Mouse (Mus musculus): ENCODE measurements around the gene Hmgb1. TPM values are rescaled to one million over a fixed set of nuclear protein-coding genes. Genes with fewer than 3 reads are reported as not detected.
A peak's percentile ranks its signal among the peaks of the same experiment; 100 is the strongest.

The Hmgb1 gene
- polyA plus RNA-seq, 1 experiment from 2014 or later, result 2,416 TPM

- Histone ChIP-seq H3K4me2 (ENCODE audit: low read depth, severe bottlenecking) (no peak overlapping the region), H3K36me3 (ENCODE audit: control insufficient read depth, insufficient read depth, low read length) (no peaks in the 10 kb centered on the region), H3K9ac (ENCODE audit: low read length) (peak overlapping the region; percentile 43; the same call in 1 of the 2 replicates), H3K9me3 (ENCODE audit: control insufficient read depth, low read length) (no peaks in the 10 kb centered on the region), H3K27ac (replicated peaks; ENCODE audit: low read depth, low read length) (peak overlapping the region; percentile 23), H3K27me3 (ENCODE audit: control insufficient read depth, insufficient read depth, low read length) (no peaks in the 10 kb centered on the region), H3K4me3 (ENCODE audit: low read depth, low read length) (no peak overlapping the region), H3K4me1 (ENCODE audit: control insufficient read depth, insufficient read depth, low read length) (peaks cover 23% of the 10 kb centered on the region)
- 39% methylated on average over 20 of the region's 20 CpGs for WGBS
- no peak for ATAC-seq (ENCODE audit: insufficient number of reproducible peaks, low FRiP score, low TSS enrichment, low read depth)
- DNase-seq (ENCODE audit: low spot score), result no peak
These were observed 182.1 kb downstream of the Hmgb1 start for GRCm38 (mm10) chr5:149002034-149002802.

- Histone ChIP-seq H3K4me2 (ENCODE audit: low read depth, severe bottlenecking) (no peak overlapping the region), H3K9me3 (ENCODE audit: control insufficient read depth, low read length) (no peaks in the 10 kb centered on the region), H3K27me3 (ENCODE audit: control insufficient read depth, insufficient read depth, low read length) (no peaks in the 10 kb centered on the region), H3K4me1 (ENCODE audit: control insufficient read depth, insufficient read depth, low read length) (peaks cover 22% of the 10 kb centered on the region), H3K36me3 (ENCODE audit: control insufficient read depth, insufficient read depth, low read length) (no peaks in the 10 kb centered on the region), H3K4me3 (ENCODE audit: low read depth, low read length) (no peak overlapping the region), H3K27ac (replicated peaks; ENCODE audit: low read depth, low read length) (no peak overlapping the region), H3K9ac (ENCODE audit: low read length) (no peak overlapping the region)
- ATAC-seq (ENCODE audit: insufficient number of reproducible peaks, low FRiP score, low TSS enrichment, low read depth) (no peak), DNase-seq (ENCODE audit: low spot score) (no peak)
- WGBS, result 88% methylated on average over 7 of the region's 7 CpGs
These were observed 184.5 kb downstream of the Hmgb1 start for GRCm38 (mm10) chr5:148999802-149000201.

GRCm38 (mm10) chr5:148998512-148998911, 185.8 kb downstream of the Hmgb1 start:
- no peak overlapping the region for H3K4me3 ChIP-seq (ENCODE audit: low read depth, low read length)
- H3K4me2 ChIP-seq (ENCODE audit: low read depth, severe bottlenecking), result no peak overlapping the region
- H3K27me3 ChIP-seq (ENCODE audit: control insufficient read depth, insufficient read depth, low read length), result no peaks in the 10 kb centered on the region
- H3K4me1 ChIP-seq (ENCODE audit: control insufficient read depth, insufficient read depth, low read length), result peaks cover 22% of the 10 kb centered on the region
- no peak overlapping the region for H3K9ac ChIP-seq (ENCODE audit: low read length)
- no peaks in the 10 kb centered on the region for H3K36me3 ChIP-seq (ENCODE audit: control insufficient read depth, insufficient read depth, low read length)
- ATAC-seq (ENCODE audit: insufficient number of reproducible peaks, low FRiP score, low TSS enrichment, low read depth), result no peak
- no peak overlapping the region for H3K27ac ChIP-seq (replicated peaks; ENCODE audit: low read depth, low read length)
- H3K9me3 ChIP-seq (ENCODE audit: control insufficient read depth, low read length), result no peaks in the 10 kb centered on the region; the same call in 1 of the 2 replicates
- 85% methylated on average over 14 of the region's 14 CpGs for WGBS
- no peak for DNase-seq (ENCODE audit: low spot score)

- no peak overlapping the region for H3K9ac ChIP-seq (ENCODE audit: low read length)
- ATAC-seq (ENCODE audit: insufficient number of reproducible peaks, low FRiP score, low TSS enrichment, low read depth), result no peak
These were observed 187.6 kb downstream of the Hmgb1 start for GRCm38 (mm10) chr5:148996709-148997037.

More at GRCm38 (mm10) chr5:148996709-148997037, 187.6 kb downstream of the Hmgb1 start:
- no peak overlapping the region for H3K4me2 ChIP-seq (ENCODE audit: low read depth, severe bottlenecking)
- H3K4me1 ChIP-seq (ENCODE audit: control insufficient read depth, insufficient read depth, low read length), result peaks cover 8% of the 10 kb centered on the region; the same call in 1 of the 2 replicates
- DNase-seq (ENCODE audit: low spot score), result no peak
- H3K9me3 ChIP-seq (ENCODE audit: control insufficient read depth, low read length), result no peaks in the 10 kb centered on the region; the same call in 1 of the 2 replicates
- peak overlapping the region; percentile 36; the same call in 1 of the 2 replicates for H3K27ac ChIP-seq (replicated peaks; ENCODE audit: low read depth, low read length)
- 68% methylated on average over 4 of the region's 4 CpGs for WGBS
- 0 out of 2 replicates have a peak, but pooled peaks cover 4% of the 10 kb centered on the region for H3K36me3 ChIP-seq (ENCODE audit: control insufficient read depth, insufficient read depth, low read length)
- no peaks in the 10 kb centered on the region for H3K27me3 ChIP-seq (ENCODE audit: control insufficient read depth, insufficient read depth, low read length)
- H3K4me3 ChIP-seq (ENCODE audit: low read depth, low read length), result no peak overlapping the region

Other genes starting within 250 kb of the Hmgb1 start
- 1.9 TPM in 1 of 2 replicates, not detected in the other for gene Gm42791, start 189.3 kb downstream of the Hmgb1 start, polyA plus RNA-seq (2014; fragmentation: Nextera tagmentation; extraction: Ambion mirVana)
- 81.7 and 81.8 TPM in 2 replicates for gene Uspl1, start 139 bp downstream of the Hmgb1 start, polyA plus RNA-seq (2014; fragmentation: Nextera tagmentation; extraction: Ambion mirVana)
- gene Alox5ap, start 80.3 kb upstream of the Hmgb1 start, polyA plus RNA-seq (2014; fragmentation: Nextera tagmentation; extraction: Ambion mirVana), result 10.6 and 11.3 TPM in 2 replicates
- 0.32 and 0.50 TPM in 2 replicates for gene Medag, start 227.3 kb upstream of the Hmgb1 start, polyA plus RNA-seq (2014; fragmentation: Nextera tagmentation; extraction: Ambion mirVana)

Data from limb, embryonic 11.5 days (tissue).